ENCODE assay signal across 27 mouse cellular contexts in the genomic region with DNA sequence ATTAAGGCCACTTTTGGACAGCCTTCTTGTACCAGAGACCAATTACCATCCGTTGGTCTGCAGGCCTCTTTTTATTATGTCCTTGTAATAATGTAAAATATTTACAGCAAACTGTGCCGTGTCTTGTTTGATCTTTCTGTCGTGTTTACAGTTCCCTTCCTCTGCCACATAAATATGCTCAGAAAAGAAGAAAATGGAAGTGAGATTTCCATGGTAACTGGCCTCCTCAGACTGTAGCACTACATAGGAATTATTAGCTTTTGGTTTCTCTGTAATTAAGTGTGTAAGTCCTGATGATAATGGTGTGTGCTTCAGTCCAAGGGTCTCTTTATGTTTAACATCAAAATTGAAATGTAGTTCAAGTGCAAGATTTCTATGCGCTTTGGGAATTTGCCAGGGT.
A peak's percentile ranks its signal among the peaks of the same experiment; 100 is the strongest.
DNase-seq lines count a peak whose midpoint lies in the region; ATAC-seq and TF ChIP-seq lines count a peak whose summit lies in the region.
"Had no signal": no experiment of that assay in that cellular context is flagged by ENCODE, and none has a peak within 500 bp of the region (broad histone marks: within the 10 kb centered on the region; RNA-seq: fewer than 3 reads in every experiment).

No protein-coding gene starts in this region.

- ATAC-seq in forebrain, embryonic 14.5 days = no peak
- no peak for ATAC-seq in forebrain, embryonic 13.5 days
- ATAC-seq in kidney, postnatal 0 days (replicated peaks; ENCODE audit: low FRiP score, low read depth) = no peak
- peak; percentile 41; the same call in 1 of the 2 replicates for ATAC-seq in lung, embryonic 16.5 days (ENCODE audit: low read depth)
- ATAC-seq: activated CD4-positive, CD25-positive, alpha-beta regulatory T cell, adult 4 months; hindbrain, postnatal 0 days; inflammation-experienced regulatory T-cells, adult 6 months had no signal

- H3K4me2 ChIP-seq in forebrain, embryonic 14.5 days (ENCODE audit: low read length) = no peak overlapping the region
- H3K4me2 ChIP-seq in forebrain, embryonic 13.5 days = no peak overlapping the region
- no peak overlapping the region for H3K4me2 ChIP-seq in kidney, postnatal 0 days (ENCODE audit: low read length)
- no peak overlapping the region for H3K4me2 ChIP-seq in lung, embryonic 16.5 days (ENCODE audit: low read depth, low read length)
- H3K4me2 ChIP-seq: embryonic facial prominence, embryonic 12.5 days; embryonic facial prominence, embryonic 15.5 days; heart, embryonic 13.5 days; hindbrain, embryonic 14.5 days had no signal

- no peak overlapping the region for H3K27ac ChIP-seq in forebrain, embryonic 14.5 days (ENCODE audit: low read depth, low read length)
- H3K27ac ChIP-seq in forebrain, embryonic 13.5 days = no peak overlapping the region
- no peak overlapping the region for H3K27ac ChIP-seq in kidney, postnatal 0 days
- H3K27ac ChIP-seq in kidney, adult 2 months (ENCODE audit: insufficient read depth, low read depth, low read length) = no peak overlapping the region
- no peak overlapping the region; the same call in 1 of the 2 replicates for H3K27ac ChIP-seq in lung, embryonic 16.5 days (ENCODE audit: low read length)
- no peak overlapping the region for H3K27ac ChIP-seq in thymus, adult 2 months (ENCODE audit: control insufficient read depth, insufficient read depth, low read length)
- H3K27ac ChIP-seq: embryonic facial prominence, embryonic 12.5 days; embryonic facial prominence, embryonic 15.5 days; gastrocnemius, adult 2 months; heart, adult 2 months; heart, embryonic 10.5 days; heart, embryonic 13.5 days; hindbrain, embryonic 14.5 days; hindbrain, postnatal 0 days had no signal

- peak; percentile 7 for DNase-seq in forebrain, embryonic 14.5 days (ENCODE audit: low spot score)
- peak; percentile 49 for DNase-seq in kidney, postnatal 0 days (ENCODE audit: low spot score)
- no peak for DNase-seq in kidney, adult 2 months
- DNase-seq in lung, postnatal 14 days = no peak
- peak; percentile 22 for DNase-seq in brain, adult 2 months (ENCODE audit: low read depth, low spot score)
- DNase-seq in thymus, adult 2 months = no peak
- DNase-seq: adrenal gland, adult 8-10 months; adrenal gland, postnatal 25 days; cerebellum, adult 11 months; cerebellum, adult 2 months; cerebellum, adult 9-11 months; cerebellum, postnatal 25 days; gastrocnemius, adult 2 months; gastrocnemius, postnatal 14 days; heart, adult 2 months; heart, postnatal 14 days; heart, postnatal 4 days had no signal

- TF ChIP-seq CTCF in kidney, postnatal 0 days (IDR thresholded peaks at IDR 0.05; ENCODE audit: low read depth) = no peak
- TF ChIP-seq CTCF in kidney, adult 2 months (conservative IDR thresholded peaks at IDR 0.05; ENCODE audit: insufficient read depth, insufficient read length, low read depth, low read length) = no peak
- TF ChIP-seq CTCF in thymus, adult 2 months (IDR thresholded peaks at IDR 0.05; ENCODE audit: borderline replicate concordance, control insufficient read depth, extremely low read depth, insufficient read depth, low read length, poor library complexity) = no peak

- H3K4me1 ChIP-seq in forebrain, embryonic 14.5 days (ENCODE audit: control insufficient read depth, insufficient read depth, low read length) = peaks cover 2% of the 10 kb centered on the region; the same call in 1 of the 2 replicates
- no peaks in the 10 kb centered on the region for H3K4me1 ChIP-seq in forebrain, embryonic 13.5 days
- H3K4me1 ChIP-seq in kidney, postnatal 0 days (replicated peaks; ENCODE audit: insufficient read depth, low read length) = no peaks in the 10 kb centered on the region
- H3K4me1 ChIP-seq in kidney, adult 2 months (ENCODE audit: control insufficient read depth, insufficient read depth, low read length) = no peaks in the 10 kb centered on the region
- peaks cover 3% of the 10 kb centered on the region; the same call in 1 of the 2 replicates for H3K4me1 ChIP-seq in lung, embryonic 16.5 days (replicated peaks; ENCODE audit: control insufficient read depth, insufficient read depth, low read length)
- H3K4me1 ChIP-seq in thymus, adult 2 months (replicated peaks; ENCODE audit: control insufficient read depth, insufficient read depth, low read length) = no peaks in the 10 kb centered on the region
- H3K4me1 ChIP-seq: embryonic facial prominence, embryonic 12.5 days; embryonic facial prominence, embryonic 15.5 days had no signal

- H3K9me3 ChIP-seq in forebrain, embryonic 14.5 days (replicated peaks; ENCODE audit: control insufficient read depth, low read length) = no peaks in the 10 kb centered on the region
- 0 out of 2 replicates have a peak, but pooled peaks cover 5% of the 10 kb centered on the region for H3K9me3 ChIP-seq in forebrain, embryonic 13.5 days (replicated peaks)
- no peaks in the 10 kb centered on the region for H3K9me3 ChIP-seq in kidney, postnatal 0 days (replicated peaks; ENCODE audit: low read length)
- no peaks in the 10 kb centered on the region for H3K9me3 ChIP-seq in lung, embryonic 16.5 days (ENCODE audit: control insufficient read depth, low read length)
- H3K9me3 ChIP-seq: embryonic facial prominence, embryonic 12.5 days; embryonic facial prominence, embryonic 15.5 days; heart, embryonic 10.5 days; heart, embryonic 13.5 days had no signal

- no peak overlapping the region for H3K9ac ChIP-seq in forebrain, embryonic 14.5 days (ENCODE audit: low read length)
- no peak overlapping the region for H3K9ac ChIP-seq in forebrain, embryonic 13.5 days
- no peak overlapping the region for H3K9ac ChIP-seq in kidney, postnatal 0 days (ENCODE audit: low read depth, low read length)
- no peak overlapping the region for H3K9ac ChIP-seq in lung, embryonic 16.5 days (ENCODE audit: low read length)
- H3K9ac ChIP-seq: embryonic facial prominence, embryonic 12.5 days; embryonic facial prominence, embryonic 15.5 days; heart, embryonic 13.5 days; hindbrain, embryonic 14.5 days had no signal

- H3K27me3 ChIP-seq in forebrain, embryonic 14.5 days (replicated peaks; ENCODE audit: control insufficient read depth, insufficient read depth, low read length) = no peaks in the 10 kb centered on the region
- no peaks in the 10 kb centered on the region for H3K27me3 ChIP-seq in forebrain, embryonic 13.5 days
- H3K27me3 ChIP-seq in kidney, postnatal 0 days (ENCODE audit: insufficient read depth, low read length) = no peaks in the 10 kb centered on the region
- no peaks in the 10 kb centered on the region for H3K27me3 ChIP-seq in kidney, adult 2 months (replicated peaks; ENCODE audit: control insufficient read depth, insufficient read depth, low read length)
- no peaks in the 10 kb centered on the region for H3K27me3 ChIP-seq in lung, embryonic 16.5 days (ENCODE audit: control insufficient read depth, insufficient read depth, low read depth, low read length)
- no peaks in the 10 kb centered on the region for H3K27me3 ChIP-seq in thymus, adult 2 months (ENCODE audit: control insufficient read depth, insufficient read depth, low read length)
- H3K27me3 ChIP-seq: embryonic facial prominence, embryonic 12.5 days; embryonic facial prominence, embryonic 15.5 days; heart, embryonic 13.5 days had no signal

- 62% methylated on average over 4 of the region's 4 CpGs for WGBS in forebrain, embryonic 14.5 days
- WGBS in forebrain, embryonic 13.5 days = 68% methylated on average over 4 of the region's 4 CpGs
- 64% methylated on average over 4 of the region's 4 CpGs for WGBS in kidney, postnatal 0 days
- 68% methylated on average over 4 of the region's 4 CpGs for WGBS in kidney, adult 2 months
- 27% methylated on average over 4 of the region's 4 CpGs for WGBS in lung, embryonic 16.5 days
- WGBS in thymus, adult 2 months = 85% methylated on average over 4 of the region's 4 CpGs

- TF ChIP-seq POLR2A in kidney, adult 2 months (IDR thresholded peaks at IDR 0.05; ENCODE audit: low read depth, low read length) = no peak
- no peak for TF ChIP-seq POLR2A in thymus, adult 2 months (IDR thresholded peaks at IDR 0.05; ENCODE audit: control insufficient read depth, extremely low read depth, insufficient read depth, low read length, poor library complexity)

- no peaks in the 10 kb centered on the region for H3K36me3 ChIP-seq in forebrain, embryonic 14.5 days (ENCODE audit: control insufficient read depth, insufficient read depth, low read length)
- H3K36me3 ChIP-seq in forebrain, embryonic 13.5 days (ENCODE audit: poor library complexity, severe bottlenecking) = peaks cover 13% of the 10 kb centered on the region; the same call in 1 of the 2 replicates
- H3K36me3 ChIP-seq in kidney, postnatal 0 days (ENCODE audit: insufficient read depth, low read length) = 0 out of 2 replicates have a peak, but pooled peaks cover 3% of the 10 kb centered on the region
- H3K36me3 ChIP-seq in kidney, adult 2 months (ENCODE audit: control insufficient read depth, insufficient read depth, low read length) = no peaks in the 10 kb centered on the region
- no peaks in the 10 kb centered on the region for H3K36me3 ChIP-seq in lung, embryonic 16.5 days (ENCODE audit: control insufficient read depth, insufficient read depth, low read length)
- no peaks in the 10 kb centered on the region for H3K36me3 ChIP-seq in thymus, adult 2 months (ENCODE audit: control insufficient read depth, insufficient read depth, low read length)
- H3K36me3 ChIP-seq: embryonic facial prominence, embryonic 12.5 days; embryonic facial prominence, embryonic 15.5 days; heart, embryonic 10.5 days had no signal

- no peak overlapping the region for H3K4me3 ChIP-seq in forebrain, embryonic 14.5 days (ENCODE audit: low read depth, low read length)
- no peak overlapping the region for H3K4me3 ChIP-seq in forebrain, embryonic 13.5 days
- H3K4me3 ChIP-seq in kidney, postnatal 0 days (replicated peaks; ENCODE audit: low read depth, low read length) = no peak overlapping the region
- H3K4me3 ChIP-seq in kidney, adult 2 months (ENCODE audit: insufficient read depth, low read depth, low read length) = no peak overlapping the region
- H3K4me3 ChIP-seq in lung, embryonic 16.5 days (ENCODE audit: low read length) = no peak overlapping the region
- H3K4me3 ChIP-seq in thymus, adult 2 months (ENCODE audit: control insufficient read depth, insufficient read depth, low read length) = no peak overlapping the region
- H3K4me3 ChIP-seq: embryonic facial prominence, embryonic 12.5 days; embryonic facial prominence, embryonic 15.5 days; gastrocnemius, adult 2 months; heart, adult 2 months; heart, embryonic 10.5 days; heart, embryonic 13.5 days had no signal

Comparison
In these comparisons a context has a peak if more than half of its experiments do, and no peak if none do; other contexts are left out.
1. DNase-seq: peak in forebrain, embryonic 14.5 days (single experiment), kidney, postnatal 0 days (single experiment) and brain, adult 2 months (single experiment); none in kidney, adult 2 months (single experiment), lung, postnatal 14 days (single experiment) and thymus, adult 2 months (single experiment).